In genomic region chr12:103408144-103408543, GRCm38 (mm10) we compare ENCODE assay signal across 17 mouse cellular contexts. TPM values are rescaled to one million over a fixed set of nuclear protein-coding genes. Genes with fewer than 3 reads are reported as not detected.
DNase-seq lines count a peak whose midpoint lies in the region; ATAC-seq lines count a peak whose summit lies in the region.
"Had no signal": no experiment of that assay in that cellular context is flagged by ENCODE, and none has a peak within 500 bp of the region (broad histone marks: within the 10 kb centered on the region; RNA-seq: fewer than 3 reads in every experiment).

No protein-coding gene starts in this region.

- peak; percentile 2 for DNase-seq in adrenal gland, postnatal 14 days
- no peak for DNase-seq in adrenal gland, postnatal 25 days
- peak; percentile 66 to 78 for DNase-seq in left cerebral cortex, adult 18-20 months (ENCODE audit: low spot score in 2 of 2)
- DNase-seq in left cerebral cortex, postnatal 10 days (ENCODE audit: extremely low spot score in 1 of 2, low spot score in 2 of 2), result no peak
- DNase-seq in cerebellum, postnatal 25 days, result peak; percentile 52 to 73
- peak; percentile 65 to 68 for DNase-seq in right cerebral cortex, postnatal 36 days (ENCODE audit: low spot score in 2 of 2)
- DNase-seq: gastrocnemius, postnatal 10 days; kidney, adult 9 months; kidney, postnatal 36 days; liver; lung, adult 18-20 months; lung, postnatal 4 days had no signal

- intact Hi-C loops in left cerebral cortex, postnatal 10 days (cut with DNase I), result no loop called here

- no peak for ATAC-seq in megakaryocyte progenitor cell, adult 5-6 weeks (replicated peaks; ENCODE audit: poor library complexity)
- ATAC-seq in megakaryocyte, adult 5-6 weeks (ENCODE audit: poor library complexity, severe bottlenecking), result no peak
- ATAC-seq: CD4-positive, CD25-positive, alpha-beta regulatory T cell, adult 4 months; forebrain, embryonic 15.5 days; inflammation-experienced regulatory T-cells, adult 6 months had no signal

RNA-seq across cellular contexts. Expression of gene 9330161L09Rik, which starts 0.5 kb away (rescaled TPM):
- total RNA-seq in adrenal gland, postnatal 14 days (2021), result 0.90 and 0.93 TPM in 2 replicates
- 1.3 and 1.6 TPM in 2 replicates for total RNA-seq in adrenal gland, postnatal 25 days (2021)
- 1 to 10 TPM; 3.0 to 3.9 TPM for total RNA-seq in left cerebral cortex, adult 18-20 months (2021)
- total RNA-seq in left cerebral cortex, postnatal 10 days (2021), result 1 to 10 TPM; 1.8 to 3.4 TPM
- total RNA-seq in megakaryocyte progenitor cell, adult 5-6 weeks (2015), result 1.5 and 3.0 TPM in 2 replicates
- 0.25 and 0.47 TPM in 2 replicates for total RNA-seq in megakaryocyte progenitor cell, adult 5-6 weeks (2017)
- total RNA-seq in megakaryocyte, adult 5-6 weeks (2015), result 0.94 TPM in 1 of 2 replicates, not detected in the other
- total RNA-seq in megakaryocyte, adult 5-6 weeks (2017), result 0.89 and 1.4 TPM in 2 replicates

RNA-seq across cellular contexts. Expression of gene Ddx24, which starts 17.5 kb away (rescaled TPM):
- 92.3 and 99.1 TPM in 2 replicates for total RNA-seq in adrenal gland, postnatal 14 days (2021)
- total RNA-seq in adrenal gland, postnatal 25 days (2021), result 109 TPM in 2 replicates
- total RNA-seq in left cerebral cortex, adult 18-20 months (2021), result 100 to 1,000 TPM; 235 to 238 TPM
- 100 to 1,000 TPM; 172 to 173 TPM for total RNA-seq in left cerebral cortex, postnatal 10 days (2021)
- total RNA-seq in megakaryocyte progenitor cell, adult 5-6 weeks (2015), result 77.9 and 79.7 TPM in 2 replicates
- 82.6 and 119 TPM in 2 replicates for total RNA-seq in megakaryocyte progenitor cell, adult 5-6 weeks (2017)
- 53.0 and 58.9 TPM in 2 replicates for total RNA-seq in megakaryocyte, adult 5-6 weeks (2015)
- 63.8 and 73.0 TPM in 2 replicates for total RNA-seq in megakaryocyte, adult 5-6 weeks (2017)

RNA-seq across cellular contexts. Expression of gene Otub2, which starts 19.7 kb away (rescaled TPM):
- 3.1 and 3.7 TPM in 2 replicates for total RNA-seq in adrenal gland, postnatal 14 days (2021)
- 3.5 and 3.9 TPM in 2 replicates for total RNA-seq in adrenal gland, postnatal 25 days (2021)
- total RNA-seq in left cerebral cortex, adult 18-20 months (2021), result 10 to 100 TPM; 32.7 to 38.9 TPM
- total RNA-seq in left cerebral cortex, postnatal 10 days (2021), result 10 to 100 TPM; 20.6 to 23.2 TPM
- 0.54 and 3.0 TPM in 2 replicates for total RNA-seq in megakaryocyte progenitor cell, adult 5-6 weeks (2015)
- 0.54 and 1.3 TPM in 2 replicates for total RNA-seq in megakaryocyte progenitor cell, adult 5-6 weeks (2017)
- 1.1 and 1.4 TPM in 2 replicates for total RNA-seq in megakaryocyte, adult 5-6 weeks (2015)
- total RNA-seq in megakaryocyte, adult 5-6 weeks (2017), result 0.77 and 1.1 TPM in 2 replicates

RNA-seq across cellular contexts. Expression of gene Ifi27, which starts 25.9 kb away (rescaled TPM):
- 1,163 and 1,199 TPM in 2 replicates for total RNA-seq in adrenal gland, postnatal 14 days (2021)
- total RNA-seq in adrenal gland, postnatal 25 days (2021), result 843 and 1,153 TPM in 2 replicates
- total RNA-seq in left cerebral cortex, adult 18-20 months (2021), result 10 to 100 TPM; 85.7 to 89.8 TPM
- total RNA-seq in left cerebral cortex, postnatal 10 days (2021), result 10 to 100 TPM; 27.9 to 31.4 TPM
- 61.5 and 79.9 TPM in 2 replicates for total RNA-seq in megakaryocyte progenitor cell, adult 5-6 weeks (2015)
- 51.8 and 55.5 TPM in 2 replicates for total RNA-seq in megakaryocyte progenitor cell, adult 5-6 weeks (2017)
- total RNA-seq in megakaryocyte, adult 5-6 weeks (2015), result 46.3 and 55.9 TPM in 2 replicates
- total RNA-seq in megakaryocyte, adult 5-6 weeks (2017), result 19.3 and 26.8 TPM in 2 replicates

RNA-seq across cellular contexts. Expression of gene Ifi27l2a, which starts 35.3 kb away (rescaled TPM):
- total RNA-seq in adrenal gland, postnatal 14 days (2021), result 15.4 and 19.7 TPM in 2 replicates
- 30.3 and 36.9 TPM in 2 replicates for total RNA-seq in adrenal gland, postnatal 25 days (2021)
- 1 to 10 TPM; 4.3 TPM for total RNA-seq in left cerebral cortex, adult 18-20 months (2021)
- total RNA-seq in left cerebral cortex, postnatal 10 days (2021), result 1 to 10 TPM; 3.3 to 5.4 TPM
- 6.0 and 9.2 TPM in 2 replicates for total RNA-seq in megakaryocyte progenitor cell, adult 5-6 weeks (2015)
- total RNA-seq in megakaryocyte progenitor cell, adult 5-6 weeks (2017), result 11.5 and 11.6 TPM in 2 replicates
- 433 and 468 TPM in 2 replicates for total RNA-seq in megakaryocyte, adult 5-6 weeks (2015)
- total RNA-seq in megakaryocyte, adult 5-6 weeks (2017), result 365 and 515 TPM in 2 replicates

Comparison
In these comparisons a context has a peak if more than half of its experiments do, and no peak if none do; other contexts are left out.
1. DNase-seq: peak in adrenal gland, postnatal 14 days (single experiment), left cerebral cortex, adult 18-20 months (2 of 2), cerebellum, postnatal 25 days (2 of 2) and right cerebral cortex, postnatal 36 days (2 of 2); none in adrenal gland, postnatal 25 days (single experiment) and left cerebral cortex, postnatal 10 days (0 of 2).